Mouse (Mus musculus): ENCODE data around the gene Tnfsf10.

The Tnfsf10 gene

DNA sequence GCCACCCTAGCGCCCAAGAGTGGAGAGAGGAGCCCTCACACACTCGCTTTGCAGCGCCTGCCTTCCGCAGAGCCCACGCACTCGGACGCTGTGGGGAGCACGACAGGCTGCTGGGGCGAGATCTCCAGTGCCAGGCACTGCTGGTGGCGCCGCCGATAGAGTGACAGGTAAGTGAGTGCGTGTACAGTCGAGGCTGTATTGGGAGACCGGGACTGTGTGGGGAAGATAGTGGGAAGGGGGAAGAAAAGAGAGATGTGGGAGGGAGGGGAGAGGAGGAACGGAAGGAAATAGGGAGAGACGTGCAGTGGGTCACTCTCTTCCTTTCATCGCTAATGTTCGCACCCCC is 54.4 kb downstream of the Tnfsf10 start, which contains the start of gene Ghsr:
Gene Ghsr, plus strand, starts transcription at position 76 of the 346 bp plus-strand sequence.
- in situ Hi-C loops (cut with MseI, MboI), result no loop called here

DNA sequence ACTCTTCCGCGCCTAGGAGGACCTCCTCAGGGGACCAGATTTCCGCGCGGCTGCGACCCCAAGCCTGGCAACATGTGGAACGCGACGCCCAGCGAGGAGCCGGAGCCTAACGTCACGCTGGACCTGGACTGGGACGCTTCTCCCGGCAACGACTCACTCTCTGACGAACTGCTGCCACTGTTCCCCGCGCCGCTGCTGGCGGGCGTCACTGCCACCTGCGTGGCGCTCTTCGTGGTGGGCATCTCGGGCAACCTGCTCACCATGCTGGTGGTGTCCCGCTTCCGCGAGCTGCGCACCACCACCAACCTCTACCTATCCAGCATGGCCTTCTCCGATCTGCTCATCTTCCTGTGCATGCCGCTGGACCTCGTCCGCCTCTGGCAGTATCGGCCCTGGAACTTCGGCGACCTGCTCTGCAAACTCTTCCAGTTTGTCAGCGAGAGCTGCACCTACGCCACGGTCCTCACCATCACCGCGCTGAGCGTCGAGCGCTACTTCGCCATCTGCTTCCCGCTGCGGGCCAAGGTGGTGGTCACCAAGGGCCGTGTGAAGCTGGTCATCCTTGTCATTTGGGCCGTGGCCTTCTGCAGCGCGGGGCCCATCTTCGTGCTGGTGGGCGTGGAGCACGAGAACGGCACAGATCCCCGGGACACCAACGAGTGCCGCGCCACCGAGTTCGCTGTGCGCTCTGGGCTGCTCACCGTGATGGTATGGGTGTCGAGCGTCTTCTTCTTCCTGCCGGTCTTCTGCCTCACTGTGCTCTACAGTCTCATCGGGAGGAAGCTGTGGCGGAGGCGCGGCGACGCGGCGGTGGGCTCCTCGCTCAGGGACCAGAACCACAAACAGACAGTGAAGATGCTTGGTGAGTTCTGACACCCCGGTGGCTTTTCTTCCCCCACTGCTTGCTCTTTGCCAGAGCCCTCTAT is 55.2 kb downstream of the Tnfsf10 start:
- in situ Hi-C loops (cut with MseI, MboI), result no loop called here

DNA sequence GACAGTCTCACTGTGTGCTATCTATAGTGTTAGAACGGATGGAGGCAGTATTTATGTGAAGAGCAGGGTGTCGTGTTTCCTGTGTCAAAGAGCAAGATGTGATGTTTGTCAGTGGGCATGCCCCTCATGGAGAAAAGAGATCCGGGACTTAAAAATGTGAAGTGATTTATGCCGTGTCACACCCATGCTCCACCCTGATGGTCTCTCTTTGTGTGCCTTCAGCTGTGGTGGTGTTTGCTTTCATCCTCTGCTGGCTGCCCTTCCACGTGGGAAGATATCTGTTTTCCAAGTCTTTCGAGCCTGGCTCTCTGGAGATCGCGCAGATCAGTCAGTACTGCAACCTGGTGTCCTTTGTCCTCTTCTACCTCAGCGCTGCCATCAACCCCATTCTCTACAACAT is 57.6 kb downstream of the Tnfsf10 start:
- in situ Hi-C loops (cut with MseI, MboI), result no loop called here

DNA sequence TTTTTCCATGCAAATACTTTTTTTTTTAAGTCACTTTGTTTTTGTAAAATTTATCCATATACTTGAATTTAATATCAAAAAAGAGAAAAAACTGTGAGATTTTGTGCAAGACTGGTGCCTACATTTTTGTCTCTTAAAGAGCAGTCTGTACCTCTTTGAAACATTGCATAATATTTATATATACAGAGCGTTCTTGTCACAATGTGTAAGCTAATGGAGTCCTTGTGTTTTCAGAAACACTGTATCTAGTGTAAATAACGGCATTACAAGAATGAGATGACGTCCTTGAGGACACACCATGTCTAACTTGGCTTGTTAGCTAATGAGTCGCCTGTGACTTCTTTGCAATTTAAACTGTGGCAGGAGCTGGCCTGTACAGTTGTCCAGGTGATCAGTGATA is 61.1 kb downstream of the Tnfsf10 start:
- in situ Hi-C loops (cut with MseI, MboI), result no loop called here

DNA sequence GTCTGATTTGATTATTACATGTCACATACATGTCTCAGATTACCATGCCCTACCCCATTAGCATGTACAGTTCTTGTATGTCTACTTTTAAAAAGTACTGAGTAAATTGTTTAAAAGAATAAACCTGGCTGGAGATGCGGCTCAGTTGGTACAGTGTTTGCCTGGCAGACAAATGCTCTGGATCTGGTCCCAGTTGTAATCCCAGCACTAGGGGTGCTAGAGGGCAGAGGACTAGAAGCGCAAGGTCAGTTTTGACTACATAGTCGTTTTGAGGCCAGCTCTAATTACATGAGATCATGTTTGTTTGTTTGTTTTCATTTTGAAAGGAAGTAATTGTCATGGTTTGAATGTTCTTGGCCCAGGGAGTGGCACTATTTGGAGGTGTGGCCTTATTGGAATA is 68.0 kb downstream of the Tnfsf10 start:
- in situ Hi-C loops (cut with MseI, MboI), result no loop called here

DNA sequence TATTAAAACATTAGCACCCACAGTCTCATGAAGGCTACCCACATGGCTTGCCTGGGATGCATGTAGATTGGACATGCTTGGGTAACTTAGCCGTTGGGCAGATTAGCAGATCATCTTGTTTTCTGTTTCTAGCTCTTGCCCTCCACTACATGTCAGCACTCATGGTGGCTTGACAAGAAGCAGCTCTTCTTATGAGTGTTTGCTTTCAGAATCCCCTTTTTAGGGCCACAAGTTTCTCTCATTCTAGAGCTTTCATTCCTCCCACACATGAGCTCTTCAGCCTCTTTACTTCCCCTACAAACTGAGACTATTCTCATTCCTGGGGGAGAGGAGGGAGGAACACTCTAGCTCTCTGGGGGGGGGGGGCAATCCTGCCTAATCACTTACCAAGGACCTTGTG is 73.1 kb downstream of the Tnfsf10 start:
- in situ Hi-C loops (cut with MseI, MboI), result no loop called here
